Mouse (Mus musculus) heart, adult 2 months (tissue): ENCODE results near the gene Jazf1. TPM values are rescaled to one million over a fixed set of nuclear protein-coding genes. Genes with fewer than 3 reads are reported as not detected.
A peak's percentile ranks its signal among the peaks of the same experiment; 100 is the strongest.

Experiments used
- DNase-seq, 2 experiments: peaks; one replicate each; pipeline ENCODE4 v3.0.0; 2021
- H3K27ac ChIP-seq: fragments of 200-600 bp; 2 replicates; pipeline ENCODE4 v1.8.1; 2022
- H3K27me3 ChIP-seq: fragments of 200-500 bp; 2 replicates; pipeline ENCODE4 v1.6.1; 2012; ENCODE audit warnings: mild to moderate bottlenecking, low read length, inconsistent platforms, mixed read lengths; ENCODE audit not compliant: control insufficient read depth, insufficient read depth
- H3K36me3 ChIP-seq: fragments of 200-500 bp; 2 replicates; pipeline ENCODE4 v1.6.1; 2012; ENCODE audit warnings: low read length, inconsistent platforms; ENCODE audit not compliant: control insufficient read depth, insufficient read depth
- H3K4me1 ChIP-seq: fragments of 200-500 bp; 2 replicates; pipeline ENCODE4 v1.6.1; 2011; ENCODE audit warnings: low read length; ENCODE audit not compliant: control insufficient read depth, insufficient read depth
- H3K4me3 ChIP-seq: fragments of 200-600 bp; 2 replicates; pipeline ENCODE4 v1.8.1; 2022
- H3K79me2 ChIP-seq: fragments of 200-500 bp; replicated peaks from 2 replicates; pipeline ENCODE4 v1.6.1; 2012; ENCODE audit warnings: mild to moderate bottlenecking, inconsistent platforms, low read length, moderate library complexity, mixed read lengths; ENCODE audit not compliant: control insufficient read depth, insufficient read depth
- H3K9ac ChIP-seq: fragments of 200-500 bp; 2 replicates; pipeline ENCODE4 v1.6.1; 2012; ENCODE audit warnings: low read depth, mild to moderate bottlenecking, control low read depth, inconsistent platforms, low read length, mixed read lengths
- CTCF ChIP-seq: fragments of 200-600 bp; IDR thresholded peaks from 2 replicates; pipeline ENCODE4 v1.8.1; 2022; ENCODE audit warnings: antibody characterized with exemption, mild to moderate bottlenecking, moderate library complexity
- EP300 ChIP-seq: fragments of 200-500 bp; IDR thresholded peaks from 2 replicates; pipeline ENCODE4 v1.6.1; 2011; ENCODE audit warnings: low read depth, low read length, control low read depth; ENCODE audit not compliant: insufficient read depth
- POLR2A ChIP-seq: fragments of 200-500 bp; IDR thresholded peaks from 2 replicates; pipeline ENCODE4 v1.6.1; 2011; ENCODE audit warnings: mild to moderate bottlenecking, low read depth, low read length, control low read depth; ENCODE audit not compliant: insufficient read depth
- WGBS: fragments of 180-500 bp; shearing (Covaris S2); methylation state at CpG from one replicate; pipeline ENCODE4 v1.1.7; 2018; 5-methylcytosine and 5-hydroxymethylcytosine counted together
- intact Hi-C: fragments of 180-260 bp; cut with DNase I; formaldehyde crosslinking; loops from one replicate; pipeline ENCODE4 v1.15.1; 2025
- long read RNA-seq: library from polyadenylated mRNA; stranded (forward); transcript quantifications from one replicate; pipeline ENCODE4 v2.0.0, GENCODE M21; 2021
- polyA plus RNA-seq: library from polyadenylated mRNA; depleted of rRNA; stranded (reverse); fragments of >200 nt; gene quantifications from 2 replicates; pipeline ENCODE4 v1.2.3, GENCODE M21; 2012; rRNA removed
- total RNA-seq, 2 experiments: library from RNA; stranded (reverse); gene quantifications; 2 replicates each; pipeline ENCODE4 v1.2.3; 2021

Gene Jazf1
- total RNA-seq (1 to 10 TPM; 1.4 to 2.6 TPM), polyA plus RNA-seq (1.2 and 2.2 TPM in 2 replicates)
- long read RNA-seq = 0 reads

- H3K9ac ChIP-seq = peak within 1 kb of the TSS; percentile 64
- no peaks in the 10 kb centered on the region for H3K79me2 ChIP-seq
- no peaks in the 10 kb centered on the region for H3K4me1 ChIP-seq
- intact Hi-C loops = no loop called here
- DNase-seq = peak; percentile 78 to 80
- no peaks in the 10 kb centered on the region for H3K27me3 ChIP-seq
- TF ChIP-seq EP300 = no peak
- TF ChIP-seq POLR2A = no peak
- TF ChIP-seq CTCF = no peak
- WGBS = 5% methylated on average over 101 of the region's 133 CpGs
- peak within 1 kb of the TSS; percentile 63 for H3K4me3 ChIP-seq
- peak within 1 kb of the TSS; percentile 48 for H3K27ac ChIP-seq
- no peaks in the 10 kb centered on the region for H3K36me3 ChIP-seq
Measured at GRCm38 (mm10) chr6:53067989-53068874, at the start of gene Jazf1. Gene Jazf1 (minus strand): TSS chr6:53068631.

DNA sequence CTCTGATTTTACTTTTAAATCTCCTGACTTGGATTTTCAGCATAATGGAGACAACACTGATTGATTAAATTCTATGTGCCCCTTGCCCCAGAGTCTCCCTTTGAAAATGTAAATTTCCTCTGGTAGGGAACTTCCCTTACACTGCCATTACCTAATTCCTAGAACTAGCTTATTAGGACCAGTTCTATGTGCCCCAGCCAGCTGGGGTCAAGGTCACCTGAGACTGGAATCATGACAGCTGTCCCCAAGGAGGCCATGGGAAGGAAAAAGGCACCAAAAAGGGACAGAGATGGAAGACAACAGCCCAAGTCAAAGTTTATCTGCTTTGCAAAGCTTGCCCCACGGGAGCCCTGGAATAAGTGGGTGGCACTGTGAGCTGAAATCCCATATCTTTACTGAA lies 49.4 kb upstream of the Jazf1 start:
- H3K27ac ChIP-seq = no peak overlapping the region
- intact Hi-C loops = no loop called here
- no peaks in the 10 kb centered on the region for H3K27me3 ChIP-seq
- H3K36me3 ChIP-seq = no peaks in the 10 kb centered on the region
- no peak overlapping the region for H3K4me3 ChIP-seq
- TF ChIP-seq POLR2A (no peak), EP300 (no peak), CTCF (no peak)
- whole genome bisulfite sequencing = 44% methylated on average over 1 of the region's 1 CpGs
- DNase-seq = no peak
- H3K79me2 ChIP-seq = no peaks in the 10 kb centered on the region
- H3K9ac ChIP-seq = no peak overlapping the region
- no peaks in the 10 kb centered on the region for H3K4me1 ChIP-seq

DNA sequence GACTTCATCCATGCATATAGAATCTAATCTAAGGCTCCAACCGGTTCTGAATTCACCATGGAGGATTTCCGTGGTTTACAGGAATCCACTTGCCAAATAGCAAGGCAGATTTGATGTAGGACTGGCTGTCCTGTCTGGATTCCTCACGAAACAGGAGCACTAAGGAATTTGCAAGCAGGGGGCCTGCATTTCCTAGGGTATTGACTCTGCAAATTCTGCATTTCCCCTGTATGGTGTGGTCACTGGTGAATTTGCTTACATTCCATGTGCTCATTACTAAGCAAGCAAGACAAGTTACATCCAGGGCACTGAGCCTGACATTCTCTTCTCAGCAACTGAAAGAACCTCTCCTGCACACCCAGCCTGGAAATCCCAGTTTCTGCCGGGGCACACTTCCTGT lies 18.4 kb upstream of the Jazf1 start:
- Histone ChIP-seq H3K27me3 (no peaks in the 10 kb centered on the region), H3K4me1 (no peaks in the 10 kb centered on the region), H3K79me2 (no peaks in the 10 kb centered on the region), H3K4me3 (no peak overlapping the region), H3K27ac (no peak overlapping the region), H3K36me3 (no peaks in the 10 kb centered on the region), H3K9ac (no peak overlapping the region)
- no peak for DNase-seq
- 49% methylated on average over 4 of the region's 4 CpGs for WGBS
- TF ChIP-seq EP300 = no peak
- TF ChIP-seq CTCF = no peak
- no peak for TF ChIP-seq POLR2A
- intact Hi-C loops = no loop called here

DNA sequence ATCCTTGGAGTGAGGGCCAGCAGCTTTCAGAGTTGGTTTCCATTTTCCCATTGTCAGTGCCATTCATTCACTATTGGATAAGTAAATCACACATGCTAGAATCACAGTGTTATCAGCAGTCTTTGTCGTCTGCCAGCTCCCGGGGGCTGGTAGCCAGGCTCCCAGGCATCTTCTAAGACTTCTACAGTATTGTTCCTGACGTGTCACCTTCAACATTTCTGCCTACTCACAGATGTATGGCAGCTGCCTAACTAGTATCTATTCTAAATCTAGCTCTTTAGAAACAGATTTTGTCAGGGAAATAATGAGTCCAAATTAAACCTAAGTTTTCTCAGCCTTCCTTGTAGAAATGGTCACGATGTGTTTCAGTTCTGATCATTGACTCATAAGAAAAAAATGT lies 12.8 kb upstream of the Jazf1 start:
- H3K27me3 ChIP-seq = no peaks in the 10 kb centered on the region
- TF ChIP-seq CTCF = no peak
- TF ChIP-seq POLR2A = no peak
- TF ChIP-seq EP300 = no peak
- no peak overlapping the region for H3K27ac ChIP-seq
- H3K4me1 ChIP-seq = peaks cover 4% of the 10 kb centered on the region
- 36% methylated on average over 4 of the region's 4 CpGs for WGBS
- H3K79me2 ChIP-seq = no peaks in the 10 kb centered on the region
- DNase-seq = no peak
- intact Hi-C loops = no loop called here
- H3K9ac ChIP-seq = no peak overlapping the region
- no peaks in the 10 kb centered on the region for H3K36me3 ChIP-seq
- H3K4me3 ChIP-seq = no peak overlapping the region

DNA sequence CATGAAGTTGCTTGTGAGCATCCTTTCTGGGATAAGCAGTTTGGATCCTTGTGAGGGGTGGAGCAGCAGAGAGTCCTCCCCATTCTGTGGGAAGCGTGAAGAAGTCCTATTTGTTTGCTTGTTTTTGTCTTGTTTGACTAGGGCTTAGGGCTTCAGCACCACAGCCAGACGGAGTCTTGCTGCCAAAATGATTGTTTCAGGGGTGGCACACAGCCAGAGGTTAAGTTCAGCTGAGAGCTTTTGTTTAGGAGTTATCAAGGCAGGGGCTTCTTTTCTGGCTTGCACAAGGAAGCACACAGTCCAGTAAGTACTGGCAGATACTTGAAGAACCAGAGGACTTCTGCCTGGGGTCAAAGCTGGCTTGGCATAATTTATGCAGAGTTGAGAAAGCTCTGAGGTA lies 10.2 kb upstream of the Jazf1 start:
- Histone ChIP-seq H3K4me1 (peaks cover 4% of the 10 kb centered on the region), H3K36me3 (no peaks in the 10 kb centered on the region), H3K27ac (no peak overlapping the region), H3K9ac (no peak overlapping the region), H3K27me3 (no peaks in the 10 kb centered on the region), H3K4me3 (no peak overlapping the region), H3K79me2 (no peaks in the 10 kb centered on the region)
- DNase-seq = peak; percentile 26 to 41
- 20% methylated on average over 2 of the region's 2 CpGs for WGBS
- intact Hi-C loops = no loop called here
- no peak for TF ChIP-seq CTCF
- TF ChIP-seq POLR2A = no peak
- TF ChIP-seq EP300 = no peak

DNA sequence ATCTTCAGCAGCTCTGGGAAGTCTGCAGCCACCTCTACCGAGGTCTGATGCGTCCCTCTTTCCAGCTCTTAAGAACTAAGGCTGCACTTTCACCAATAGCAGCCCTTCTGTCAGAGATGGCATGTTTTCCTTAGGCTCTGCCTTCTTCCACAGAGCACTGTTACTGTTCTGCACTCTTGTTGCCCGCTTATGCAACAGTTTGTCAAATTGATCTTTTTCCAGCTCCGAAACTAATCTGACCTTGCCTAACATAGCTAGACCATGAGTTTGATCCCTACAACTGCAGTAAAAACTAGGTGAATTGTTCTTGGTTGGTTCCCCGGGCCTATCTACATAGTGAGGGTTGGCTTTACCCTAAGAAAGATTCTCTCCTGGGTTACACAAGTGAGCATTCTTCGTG lies 3.3 kb upstream of the Jazf1 start:
- Histone ChIP-seq H3K9ac (no peak overlapping the region), H3K36me3 (no peaks in the 10 kb centered on the region), H3K4me3 (no peak overlapping the region), H3K4me1 (no peaks in the 10 kb centered on the region), H3K27ac (no peak overlapping the region), H3K27me3 (no peaks in the 10 kb centered on the region), H3K79me2 (no peaks in the 10 kb centered on the region)
- DNase-seq = no peak
- intact Hi-C loops = no loop called here
- TF ChIP-seq EP300 (no peak), CTCF (no peak), POLR2A (no peak)
- WGBS = 83% methylated on average over 6 of the region's 6 CpGs
